In genomic region chr12:73884996-73885395, GRCm38 (mm10) we compare ENCODE assay signal across 20 mouse cellular contexts. TPM values are rescaled to one million over a fixed set of nuclear protein-coding genes. Genes with fewer than 3 reads are reported as not detected.
"Had no signal": no experiment of that assay in that cellular context is flagged by ENCODE, and none has a peak within 500 bp of the region (broad histone marks: within the 10 kb centered on the region; RNA-seq: fewer than 3 reads in every experiment).

No protein-coding gene starts in this region.

- H3K9ac ChIP-seq: neural tube, embryonic 12.5 days; neural tube, embryonic 13.5 days; neural tube, embryonic 15.5 days; stomach, embryonic 15.5 days had no signal

- H3K36me3 ChIP-seq: neural tube, embryonic 12.5 days; neural tube, embryonic 13.5 days; neural tube, embryonic 15.5 days; stomach, embryonic 15.5 days had no signal

- H3K27ac ChIP-seq: neural tube, embryonic 12.5 days; neural tube, embryonic 13.5 days; neural tube, embryonic 15.5 days; stomach, embryonic 15.5 days; stomach, postnatal 0 days had no signal

- H3K27me3 ChIP-seq: neural tube, embryonic 12.5 days; neural tube, embryonic 13.5 days; neural tube, embryonic 15.5 days; stomach, embryonic 15.5 days had no signal

- H3K4me2 ChIP-seq: neural tube, embryonic 12.5 days; neural tube, embryonic 13.5 days; neural tube, embryonic 15.5 days; stomach, embryonic 15.5 days had no signal

- H3K9me3 ChIP-seq: neural tube, embryonic 12.5 days; neural tube, embryonic 13.5 days; neural tube, embryonic 15.5 days; stomach, embryonic 15.5 days had no signal

- H3K4me1 ChIP-seq: neural tube, embryonic 12.5 days; neural tube, embryonic 13.5 days; neural tube, embryonic 15.5 days; stomach, embryonic 15.5 days had no signal

- H3K4me3 ChIP-seq: neural tube, embryonic 12.5 days; neural tube, embryonic 13.5 days; neural tube, embryonic 15.5 days; stomach, embryonic 15.5 days had no signal

- DNase-seq: retina, postnatal 1 day; right cerebral cortex, adult 18-20 months; right cerebral cortex, postnatal 14 days; right cerebral cortex, postnatal 25 days; right cerebral cortex, postnatal 4 days; spleen, adult 18-20 months; thymus, adult 18-20 months; thymus, adult 2 months; thymus, postnatal 14 days; thymus, postnatal 25 days; thymus, postnatal 36 days; thymus, postnatal 4 days had no signal

RNA-seq across cellular contexts. Expression of gene Gm49321, which starts 52.5 kb away (rescaled TPM):
- total RNA-seq: neutrophil, adult 5-6 weeks had no signal
- polyA plus RNA-seq: small intestine, adult 2 months; thymus, adult 2 months; urinary bladder, adult 2 months had no signal
